Mouse (Mus musculus) thymus, postnatal 10 days (tissue): Measurements from ENCODE around the gene Rfwd3.
"Not testable (repeated sequence)": the region's sequence is repeated elsewhere in the genome, so short reads cannot be mapped to it uniquely, and the experiment has no call there.

Experiments used
- DNase-seq, 2 experiments: peaks; one replicate each; pipeline ENCODE4 v3.0.0; 2021; ENCODE audit warnings: low spot score in 2 of 2

Gene Rfwd3

GRCm38 (mm10) chr8:111299821-111300568 is at the start of gene Rfwd3:
TSS of gene Rfwd3 (minus strand) at chr8:111300222.
- peak; percentile 89 to 92 for DNase-seq

DNA sequence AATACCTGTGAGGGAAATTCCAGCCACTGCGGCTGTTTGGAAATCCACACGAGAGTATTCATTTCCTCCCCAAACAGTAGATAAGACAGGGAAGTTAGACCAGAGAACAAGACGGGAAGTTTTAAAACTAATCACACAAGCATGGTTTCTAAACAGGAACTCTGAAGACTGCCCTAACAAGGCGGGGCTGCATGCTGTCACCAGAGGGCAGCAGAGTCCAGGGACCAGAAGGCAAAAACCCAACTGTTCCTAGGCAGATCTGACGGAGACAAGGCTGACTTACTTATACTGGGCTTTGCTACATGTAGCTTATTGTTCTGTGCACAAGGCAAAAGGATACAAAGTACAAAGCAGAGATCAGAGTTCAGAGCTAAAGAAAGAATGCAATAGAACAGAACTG is 43.2 kb upstream of the Rfwd3 start:
- DNase-seq: peak; percentile 50 to 77

GRCm38 (mm10) chr8:111340186-111340585 is 40.2 kb upstream of the Rfwd3 start:
- DNase-seq: no peak

GRCm38 (mm10) chr8:111338370-111339208 is 38.6 kb upstream of the Rfwd3 start:
- no peak for DNase-seq

DNA sequence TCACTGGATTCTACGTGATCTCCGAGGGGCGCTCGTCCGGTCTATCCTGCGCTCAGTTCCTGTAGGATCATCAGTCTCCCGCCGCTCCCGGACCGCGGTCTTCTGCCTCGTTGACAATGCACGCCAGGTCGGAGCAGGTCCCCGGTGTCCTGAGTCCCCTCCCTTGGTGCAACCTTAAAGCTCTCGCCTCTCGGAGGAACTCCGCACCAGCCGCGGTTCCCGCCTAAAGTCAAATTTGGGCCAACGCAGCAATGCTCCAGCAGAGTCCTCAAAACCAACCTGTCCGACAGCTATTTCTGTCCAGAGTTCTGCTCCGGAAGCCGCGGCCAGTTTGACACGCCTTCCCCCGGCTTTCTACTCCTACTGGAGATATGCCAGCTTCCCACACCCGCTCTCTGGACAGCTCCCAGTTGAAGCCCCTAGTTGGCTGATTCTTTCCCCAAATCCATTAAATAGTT is 37.9 kb upstream of the Rfwd3 start, which contains the start of gene Mlkl:
TSS of gene Mlkl (minus strand) at position 288 of the 458 bp plus-strand sequence.
- DNase-seq: peak in 1 of 2 experiments; percentile 16

- no peak for DNase-seq
Measured at GRCm38 (mm10) chr8:111337311-111337889, 37.4 kb upstream of the Rfwd3 start.

DNA sequence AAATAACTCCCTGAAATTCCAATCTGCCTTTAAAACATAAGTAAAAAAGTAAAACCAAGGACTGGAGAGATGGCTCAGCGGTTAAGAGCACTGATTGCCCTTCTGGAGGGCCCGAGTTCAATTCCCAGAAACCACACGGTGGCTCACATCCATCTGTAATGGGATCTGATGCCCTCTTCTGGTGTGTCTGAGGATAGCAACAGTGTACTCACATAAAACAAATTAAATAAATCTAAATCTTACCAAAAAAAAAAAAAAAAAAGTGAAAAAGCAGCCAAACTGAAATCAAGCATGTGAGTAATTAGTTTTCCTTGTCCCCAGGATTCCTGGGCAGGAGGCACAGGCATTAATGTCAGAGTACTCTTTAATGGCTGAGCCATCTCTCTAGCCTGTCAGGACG is 36.7 kb upstream of the Rfwd3 start:
- no peak for DNase-seq

DNA sequence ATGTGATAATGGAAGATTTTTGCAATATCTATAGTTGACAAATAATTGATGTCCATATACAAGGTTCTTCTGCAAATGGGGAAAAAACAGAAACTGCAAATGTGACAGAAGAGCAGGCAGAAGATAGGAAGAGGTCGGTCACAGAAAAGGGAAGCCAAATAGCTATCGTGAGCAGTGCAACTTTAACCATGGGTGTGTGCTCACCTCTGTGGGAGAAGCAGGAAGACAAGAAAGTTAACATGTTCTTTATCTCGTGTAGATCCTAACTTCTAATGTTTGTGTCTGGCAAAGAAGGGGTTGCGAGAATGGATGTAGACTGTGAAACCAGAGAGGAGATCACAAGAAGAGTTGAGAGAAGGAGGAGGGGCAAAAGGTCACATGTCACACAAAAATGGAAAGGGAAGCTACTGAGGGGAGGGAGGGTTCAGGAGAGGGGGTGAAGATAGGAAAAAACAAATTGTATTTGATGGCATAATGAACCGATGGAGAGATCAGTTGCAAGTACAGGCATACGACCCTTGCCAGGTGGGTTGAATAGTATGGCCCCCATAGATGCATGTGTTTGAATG is 25.3 kb upstream of the Rfwd3 start:
- DNase-seq: no peak

DNA sequence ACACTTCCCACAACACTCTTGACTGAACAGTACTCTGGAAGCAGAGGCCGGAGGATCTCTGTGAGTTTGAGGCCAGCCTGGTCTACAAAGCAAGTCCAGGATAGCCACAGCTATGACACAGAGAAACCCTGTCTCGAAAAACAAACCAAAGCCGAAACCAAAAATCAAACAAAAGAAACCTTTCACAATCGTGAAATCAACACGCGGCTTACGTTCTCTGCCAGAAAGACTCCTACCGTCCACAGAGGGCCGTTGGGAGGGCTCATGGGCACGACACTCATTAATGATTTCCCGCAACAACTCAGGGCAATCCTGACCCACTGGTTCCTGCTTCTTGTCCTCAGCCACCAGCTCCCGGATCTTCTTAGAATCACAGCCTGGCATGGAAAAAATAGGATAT is 14.7 kb upstream of the Rfwd3 start:
- no peak for DNase-seq

GRCm38 (mm10) chr8:111313961-111314360 is 13.9 kb upstream of the Rfwd3 start:
- not testable (repeated sequence) for DNase-seq

GRCm38 (mm10) chr8:111312758-111313162 is 12.7 kb upstream of the Rfwd3 start:
- DNase-seq: no peak

- not testable (repeated sequence) for DNase-seq
Measured at GRCm38 (mm10) chr8:111310006-111310405, 10.0 kb upstream of the Rfwd3 start.

DNA sequence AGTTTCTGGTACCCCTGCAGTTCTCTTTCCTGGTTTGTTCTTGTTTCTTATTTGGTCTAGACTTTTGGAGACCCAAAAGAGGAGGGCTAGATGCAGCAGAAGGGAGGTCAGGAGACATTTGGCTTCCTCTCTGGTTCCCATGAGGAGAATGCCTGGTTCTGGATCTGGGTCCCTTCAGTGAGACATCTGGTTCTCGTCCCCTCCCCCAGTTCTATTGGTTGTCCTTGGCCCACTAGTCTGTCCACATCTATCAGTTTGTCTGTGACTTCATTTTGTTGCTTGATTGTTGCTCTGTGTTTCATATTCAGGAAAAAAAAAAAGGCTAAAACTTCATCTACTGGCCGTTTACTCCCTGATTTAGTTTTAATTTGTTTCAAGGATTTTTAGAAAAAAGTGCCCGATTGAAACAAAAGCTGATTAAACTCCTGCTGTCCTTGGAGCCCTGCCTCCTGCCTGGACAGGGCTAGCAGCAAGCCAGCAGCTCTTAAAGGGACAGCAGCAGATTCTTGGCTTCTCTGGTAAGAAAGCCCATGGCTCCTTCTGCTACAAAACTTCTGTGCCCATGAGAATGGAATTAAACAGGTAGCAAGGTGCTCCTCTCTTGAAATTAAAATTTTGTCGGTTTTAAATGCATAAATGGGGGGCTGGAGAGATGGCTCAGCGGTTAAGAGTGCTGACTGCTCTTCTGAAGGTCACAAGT is 5.2 kb upstream of the Rfwd3 start:
- no peak for DNase-seq

DNA sequence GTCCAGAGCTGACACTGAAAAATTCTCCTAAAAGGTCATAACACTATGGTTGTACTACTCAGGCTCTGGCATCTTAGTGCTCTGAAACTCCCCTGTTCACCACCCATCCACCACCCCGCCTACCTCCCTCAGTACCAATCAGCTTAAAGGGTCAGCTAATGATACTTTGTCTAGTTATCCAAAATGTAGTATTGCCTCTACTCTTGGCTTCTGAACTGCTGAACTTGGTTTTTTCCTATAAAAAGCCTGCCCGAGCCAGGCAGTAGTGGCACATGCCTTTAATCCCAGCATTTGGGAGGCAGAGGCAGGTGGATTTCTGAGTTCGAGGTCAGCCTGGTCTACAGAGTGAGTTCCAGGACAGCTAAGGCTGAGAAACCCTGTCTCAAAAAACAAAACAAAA is 4.3 kb upstream of the Rfwd3 start:
- no peak for DNase-seq

GRCm38 (mm10) chr8:111303076-111303803 is 3.2 kb upstream of the Rfwd3 start:
- DNase-seq: not testable (repeated sequence)

- peak in 1 of 2 experiments; percentile 6 for DNase-seq
Measured at GRCm38 (mm10) chr8:111300597-111301546, 850 bp upstream of the Rfwd3 start.

DNA sequence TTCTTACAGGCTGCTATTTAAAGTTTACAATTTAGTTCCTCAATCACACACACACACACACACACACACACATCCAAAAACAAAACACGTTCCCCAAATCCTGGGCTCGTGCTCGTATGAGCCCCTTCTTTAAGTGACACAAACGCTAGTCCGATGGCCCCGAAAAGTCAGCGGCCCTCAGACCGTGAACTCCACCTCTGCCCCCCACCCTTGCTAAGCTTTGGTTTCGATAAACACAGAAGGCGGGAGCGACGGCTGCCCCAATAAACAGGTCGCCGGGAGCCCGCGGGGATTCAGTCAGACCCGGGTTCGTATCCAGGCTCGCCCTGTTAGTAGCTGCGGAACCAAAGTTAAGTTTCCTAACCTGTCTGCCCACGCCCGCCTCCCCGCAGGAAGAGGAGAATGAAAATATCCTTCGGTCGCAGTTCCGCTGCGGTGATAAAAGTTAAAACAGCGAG is 630 bp downstream of the Rfwd3 start:
- peak; percentile 45 to 59 for DNase-seq

DNA sequence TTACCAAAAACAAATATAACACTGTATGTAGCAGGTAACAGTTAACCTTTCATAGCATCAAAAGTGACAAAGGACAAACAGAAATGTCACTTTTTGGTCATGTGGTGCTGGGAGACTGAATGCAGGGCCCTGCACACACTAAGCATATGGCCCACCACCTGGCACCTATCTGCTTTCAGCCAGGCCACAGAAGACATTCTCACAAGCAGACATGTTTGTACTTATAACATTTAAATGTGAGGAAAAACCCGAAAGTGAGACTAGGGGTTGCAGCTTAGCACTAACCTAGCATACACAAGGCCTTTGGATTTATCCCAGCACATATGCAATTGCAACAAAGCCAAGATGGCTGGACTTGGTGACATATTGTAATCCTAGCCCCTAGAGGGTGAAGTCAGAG is 2.0 kb downstream of the Rfwd3 start:
- DNase-seq: no peak

GRCm38 (mm10) chr8:111291733-111292132 is 8.3 kb downstream of the Rfwd3 start:
- DNase-seq: no peak
